Mouse (Mus musculus): ENCODE data around the gene Rhbdl2.

The Rhbdl2 gene

DNA sequence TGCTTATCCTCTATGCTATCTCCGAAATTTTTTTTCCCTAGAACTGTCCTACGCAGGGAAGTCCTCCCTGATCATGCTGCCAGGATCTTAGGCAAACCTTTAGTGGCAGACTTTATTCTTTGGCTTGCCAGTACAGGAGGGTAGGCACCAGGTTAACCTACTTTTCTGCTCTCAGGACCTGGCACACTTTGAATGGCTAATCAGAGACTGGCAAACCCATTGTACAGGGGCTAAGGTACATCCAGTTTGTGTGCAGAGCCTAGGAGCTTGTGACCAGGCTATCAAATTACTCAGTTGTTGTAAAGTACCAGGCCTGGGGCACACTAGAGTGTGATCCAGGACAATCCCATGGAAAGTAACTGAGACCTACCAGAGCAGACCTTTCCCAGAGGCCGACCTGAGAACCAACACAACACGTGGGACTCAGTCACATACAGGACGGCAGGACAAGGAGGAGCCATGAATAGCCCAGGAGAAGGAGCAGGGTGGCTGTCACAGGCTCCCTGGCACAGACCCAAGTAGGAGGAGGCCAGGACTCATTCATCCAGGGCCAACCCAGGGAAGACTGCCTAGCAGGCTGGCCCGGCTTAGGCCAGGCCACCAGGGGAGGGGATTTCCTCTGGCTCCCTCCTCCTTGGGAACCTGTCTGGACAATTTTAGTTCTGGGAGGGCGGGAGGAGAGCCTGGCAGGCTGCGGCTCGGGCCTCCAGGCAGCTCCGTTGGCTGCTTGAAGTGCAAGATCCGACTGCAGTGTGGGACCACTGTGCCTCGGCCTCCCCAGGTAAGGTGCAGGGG, at the start of gene Rhbdl2:
Gene Rhbdl2 (plus strand): TSS at position 684 of the 795 bp plus-strand sequence.
- no peak for DNase-seq (ENCODE audit: extremely low spot score, low read depth, low spot score)

DNA sequence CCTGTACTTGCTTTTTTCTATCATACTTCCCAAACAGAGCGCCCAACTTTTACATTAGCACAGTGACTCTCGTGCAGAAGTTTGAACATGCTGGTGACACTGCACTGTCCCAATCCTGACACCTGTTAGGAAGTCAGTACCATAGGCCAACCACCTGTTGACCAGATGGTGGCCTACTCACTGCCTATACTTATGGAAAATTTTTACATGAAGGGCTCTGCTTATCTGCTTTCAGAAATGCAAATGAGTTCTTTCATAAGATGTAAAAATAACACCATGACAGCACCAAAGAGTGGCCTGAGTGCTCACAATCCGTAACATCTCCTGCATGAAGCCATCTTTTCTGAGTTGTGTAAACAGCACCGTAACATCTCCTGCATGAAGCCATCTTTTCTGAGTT, 49.0 kb upstream of the Rhbdl2 start:
- no peak for DNase-seq (ENCODE audit: extremely low spot score, low read depth, low spot score)

DNA sequence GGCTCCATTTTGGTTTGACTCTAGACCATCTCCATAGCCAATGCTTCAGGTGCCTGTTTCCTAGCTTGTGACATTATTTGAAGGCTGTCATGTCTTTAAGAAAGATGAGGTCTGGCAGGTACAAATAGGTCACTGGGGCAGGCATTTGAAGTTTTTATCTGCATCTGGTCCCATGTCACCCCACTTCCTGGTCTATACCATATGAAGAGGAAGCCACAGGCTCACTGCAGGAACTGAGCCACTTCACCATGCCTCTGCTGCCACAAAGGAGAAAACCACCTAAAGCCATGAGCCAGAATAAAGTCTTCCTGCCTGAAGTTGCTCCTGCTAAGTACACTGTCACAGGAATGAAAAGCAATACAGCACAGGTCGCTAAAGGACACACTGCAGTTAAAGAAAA, 44.8 kb upstream of the Rhbdl2 start:
- DNase-seq (ENCODE audit: extremely low spot score, low read depth, low spot score), result no peak

DNA sequence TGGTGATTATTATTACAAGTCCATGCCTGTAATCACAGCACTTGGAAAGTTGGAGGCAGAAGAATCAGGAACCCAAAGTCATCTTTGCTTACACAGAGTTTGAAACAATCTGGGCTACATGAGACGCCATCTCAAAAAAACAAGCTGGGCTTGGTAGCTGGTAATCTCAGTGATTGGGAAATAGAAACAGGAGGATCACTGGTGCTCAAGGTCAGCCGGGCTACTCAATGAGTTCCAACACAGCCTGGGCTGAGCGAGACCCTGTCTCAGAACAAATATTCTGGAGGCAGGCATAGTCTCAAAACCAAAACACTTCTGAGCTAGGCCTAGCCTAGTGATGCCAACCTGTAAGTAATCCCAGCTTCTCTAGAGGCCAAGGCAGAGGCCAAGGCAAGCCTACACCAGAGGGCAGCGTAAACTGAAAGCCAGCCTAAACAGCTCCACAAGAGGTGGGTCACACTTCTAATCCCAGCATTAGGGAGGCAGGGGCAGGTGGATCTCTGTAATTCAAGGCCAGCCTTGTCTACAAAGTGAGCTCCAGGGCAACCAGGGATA, 42.4 kb upstream of the Rhbdl2 start:
- DNase-seq (ENCODE audit: extremely low spot score, low read depth, low spot score), result no peak

DNA sequence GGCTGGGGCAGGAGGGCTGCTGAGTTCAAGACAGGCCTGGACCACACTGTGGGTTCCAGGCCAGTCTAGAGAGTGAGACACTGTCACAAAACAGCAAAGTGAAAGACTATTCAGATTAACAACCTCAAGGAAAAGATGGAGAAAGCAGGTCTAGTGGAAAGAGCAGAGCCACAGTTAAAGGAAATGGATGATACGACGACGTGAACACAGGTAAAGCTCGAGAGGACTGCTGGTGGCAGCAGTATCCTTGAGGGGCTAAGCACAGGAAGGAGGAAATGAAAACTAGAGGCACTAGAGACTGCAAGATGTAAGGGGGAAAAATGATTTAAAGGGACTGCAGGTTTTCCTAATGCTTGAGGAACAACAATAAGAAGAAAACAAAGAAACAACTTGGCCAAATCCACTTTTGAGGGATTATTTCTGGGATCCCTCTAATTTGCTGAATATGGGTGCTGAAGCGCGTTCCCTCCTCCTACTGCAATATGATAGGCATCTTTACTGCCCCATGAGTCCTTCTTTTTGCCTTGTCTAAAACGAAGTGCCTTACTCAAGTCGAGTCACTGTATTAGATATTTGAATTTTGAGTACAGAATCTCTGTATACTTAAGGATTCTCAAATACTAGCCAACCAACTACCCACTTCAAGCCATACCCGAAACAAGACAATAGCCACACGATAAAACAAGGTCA, 38.8 kb upstream of the Rhbdl2 start:
- no peak for DNase-seq (ENCODE audit: extremely low spot score, low read depth, low spot score)

DNA sequence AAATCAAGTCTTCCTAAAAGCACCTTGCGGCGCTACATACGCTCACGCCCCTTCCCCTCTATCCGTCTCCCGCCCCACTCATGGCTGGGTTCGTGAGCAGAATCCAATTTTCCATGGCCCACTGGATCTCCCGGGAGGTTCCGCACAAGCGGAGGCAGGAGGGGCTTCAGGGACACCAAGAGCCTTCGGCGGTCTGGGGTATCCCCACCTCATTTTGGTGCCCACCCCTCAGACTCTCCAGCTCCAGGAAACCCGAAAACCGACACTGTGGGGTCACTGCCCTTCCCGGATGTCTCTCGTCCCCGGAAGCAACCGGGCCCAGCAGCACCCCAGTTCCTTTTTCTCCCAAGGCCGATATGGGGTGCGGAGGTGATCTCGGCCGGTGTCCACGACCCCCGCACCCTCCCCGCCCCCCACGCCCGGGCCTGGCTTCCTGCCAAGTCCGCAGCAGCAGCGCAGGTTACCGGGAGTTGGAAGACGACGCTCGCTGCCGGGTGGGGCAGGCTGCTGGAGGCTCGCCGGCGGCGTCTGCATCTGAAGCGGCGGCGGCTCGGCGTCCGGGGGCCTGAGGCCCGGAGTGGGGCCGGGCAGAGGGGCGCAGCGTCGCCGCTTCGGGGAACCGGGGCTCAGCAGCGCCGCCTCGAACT, 38.1 kb upstream of the Rhbdl2 start:
- no peak for DNase-seq (ENCODE audit: extremely low spot score, low read depth, low spot score)

DNA sequence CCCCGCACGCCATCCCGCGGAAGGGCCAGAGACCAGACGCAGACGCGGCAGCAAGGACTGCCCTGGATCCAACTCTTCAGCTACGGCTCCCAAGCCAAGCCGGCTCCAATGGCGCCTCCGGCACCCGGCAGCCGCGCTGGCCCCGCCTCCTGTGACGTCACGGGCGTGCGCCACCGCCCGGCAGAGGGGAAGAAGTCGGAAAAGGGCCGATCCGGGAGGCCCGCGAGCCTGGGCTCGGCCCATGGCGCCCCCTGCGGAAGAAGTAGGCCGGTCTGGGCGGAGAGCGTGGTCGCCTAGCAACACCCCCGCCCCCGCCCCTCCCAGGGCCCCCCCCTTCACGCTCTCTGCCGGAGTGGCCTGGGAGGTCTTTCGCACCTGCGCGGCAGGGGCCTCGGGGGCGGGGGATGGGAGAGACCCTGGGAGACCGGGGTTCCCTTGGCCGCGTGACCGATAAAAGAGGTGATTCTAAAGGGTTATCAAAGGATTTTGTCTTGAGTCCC, 37.5 kb upstream of the Rhbdl2 start, which contains the start of gene Akirin1:
Gene Akirin1 (minus strand): TSS at position 194 of the 500 bp plus-strand sequence.
- DNase-seq (ENCODE audit: extremely low spot score, low read depth, low spot score), result peak; percentile 70

DNA sequence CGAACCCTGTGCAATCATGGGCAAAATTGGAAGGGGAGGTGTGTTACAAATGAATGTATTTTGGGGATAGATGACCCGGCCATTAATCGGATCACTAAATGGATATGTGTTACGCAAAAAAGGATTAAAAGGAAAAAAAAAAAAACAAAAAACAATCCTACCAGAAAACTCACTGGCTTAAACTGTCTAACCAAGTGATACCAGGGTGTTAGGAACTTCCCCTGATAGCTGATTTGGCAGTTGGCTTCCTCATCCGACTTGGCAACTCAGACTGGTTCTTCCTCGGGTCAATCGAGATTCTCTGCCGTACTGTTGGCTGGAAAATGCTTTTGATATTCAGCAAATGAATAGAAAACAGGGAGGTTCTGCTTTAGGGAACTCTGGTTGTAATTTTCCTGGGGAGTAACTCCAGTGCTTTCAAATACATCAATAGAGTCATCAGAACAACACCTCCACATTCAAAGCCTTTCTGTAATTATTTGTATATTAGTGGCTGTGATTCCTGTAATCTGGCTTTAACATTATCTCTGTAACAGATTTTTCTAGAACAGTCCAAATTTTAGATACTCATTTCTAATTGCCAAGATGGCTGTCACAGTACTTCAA, 36.9 kb upstream of the Rhbdl2 start:
- DNase-seq (ENCODE audit: extremely low spot score, low read depth, low spot score), result no peak

DNA sequence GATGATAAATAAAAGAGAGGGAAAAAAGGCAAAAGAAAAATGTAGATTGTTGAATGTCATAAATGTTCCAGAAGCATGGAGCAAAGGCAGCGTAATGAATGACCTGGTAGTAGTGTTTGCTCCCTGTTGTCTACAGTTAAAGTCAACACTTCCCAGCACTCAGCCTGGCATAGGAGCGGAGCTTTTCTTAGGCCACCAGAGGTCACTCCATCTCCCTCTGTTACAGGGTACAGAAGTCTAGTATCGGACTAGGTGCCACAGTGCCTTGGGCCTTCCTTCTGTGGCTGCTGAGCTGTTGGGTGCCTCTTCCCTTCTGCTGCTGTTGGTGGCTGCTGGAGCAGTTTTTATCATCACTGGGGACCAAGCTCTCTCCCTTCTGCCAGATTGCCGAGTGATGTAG, 29.4 kb upstream of the Rhbdl2 start:
- no peak for DNase-seq (ENCODE audit: extremely low spot score, low read depth, low spot score)

DNA sequence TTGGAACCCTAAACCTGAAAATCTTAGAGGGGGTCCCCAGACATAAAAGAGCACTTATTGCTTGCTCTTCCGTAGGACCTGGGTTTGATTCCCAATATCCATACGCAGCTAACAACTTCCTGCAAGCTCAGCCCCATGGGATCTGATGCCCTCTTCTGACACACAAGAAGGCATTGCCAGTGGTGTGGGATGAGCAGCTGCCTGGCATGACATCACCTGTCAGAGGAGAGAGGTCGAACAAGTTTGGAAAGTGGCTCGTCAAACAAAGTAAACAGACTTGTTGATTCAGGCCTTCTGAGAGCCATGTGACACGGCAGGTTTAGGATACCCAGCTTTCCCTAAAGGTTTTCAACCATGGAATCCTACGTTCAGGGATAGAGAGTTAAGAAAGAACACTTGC, 22.6 kb upstream of the Rhbdl2 start:
- DNase-seq (ENCODE audit: extremely low spot score, low read depth, low spot score), result no peak

DNA sequence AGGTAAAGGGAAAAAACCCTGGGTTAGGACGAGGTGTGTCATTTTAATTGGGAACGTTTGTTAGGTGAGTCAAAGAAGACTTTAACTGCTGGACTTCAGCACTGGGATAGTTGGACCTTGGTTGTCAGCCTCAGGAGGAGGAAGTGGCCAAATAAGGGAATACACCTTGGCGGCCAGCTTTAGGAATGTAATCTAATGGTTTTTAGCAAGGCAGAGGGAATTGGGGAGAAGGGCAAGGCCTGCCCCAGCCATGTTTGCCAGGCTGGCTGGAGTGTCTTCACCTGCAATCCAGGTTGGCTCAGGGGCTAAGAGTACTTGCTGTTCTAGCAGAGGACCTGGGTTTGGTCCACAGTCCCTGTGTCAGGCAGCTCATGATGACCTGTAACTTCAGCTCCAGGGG, 19.9 kb upstream of the Rhbdl2 start:
- DNase-seq (ENCODE audit: extremely low spot score, low read depth, low spot score), result no peak

DNA sequence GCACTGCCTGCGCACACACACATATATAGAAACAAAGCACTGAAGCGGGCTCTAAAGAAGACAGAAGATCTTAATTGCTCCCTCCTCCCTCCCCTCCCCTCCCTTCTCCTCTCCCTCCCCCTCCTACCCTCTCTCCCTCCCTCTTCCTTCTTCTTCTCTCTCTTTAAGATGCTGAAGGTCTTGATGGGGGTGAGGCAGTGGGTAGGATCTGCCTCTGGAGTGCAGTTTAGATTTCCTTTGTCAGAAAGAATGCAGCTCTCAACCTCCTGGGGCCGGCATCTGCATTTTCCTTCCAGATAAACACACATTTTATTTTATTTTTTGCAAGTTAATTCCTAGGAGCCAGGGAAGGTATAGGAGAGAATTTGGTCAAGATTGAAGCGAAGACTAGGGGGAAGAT, 19.4 kb upstream of the Rhbdl2 start:
- no peak for DNase-seq (ENCODE audit: extremely low spot score, low read depth, low spot score)

DNA sequence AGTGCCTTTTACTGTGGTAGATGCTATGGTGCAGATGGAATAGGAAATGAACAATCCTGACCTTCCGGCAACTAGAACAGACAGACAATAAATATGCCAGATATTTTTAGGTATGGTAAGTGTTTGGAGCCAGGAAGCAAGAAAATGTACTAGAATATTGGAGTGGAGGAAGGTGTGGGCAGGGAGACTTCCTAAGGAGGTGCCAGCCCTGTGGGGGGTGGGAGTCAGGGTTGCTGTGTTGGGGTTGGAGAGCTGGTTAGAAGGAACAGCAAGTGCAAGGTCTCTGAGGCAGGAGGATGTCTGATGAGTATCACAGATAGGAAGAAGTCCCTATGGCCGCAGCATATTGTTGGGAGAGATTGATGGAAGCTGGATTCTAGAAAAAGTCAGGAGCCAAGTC, 5.0 kb downstream of the Rhbdl2 start:
- DNase-seq (ENCODE audit: extremely low spot score, low read depth, low spot score), result no peak

DNA sequence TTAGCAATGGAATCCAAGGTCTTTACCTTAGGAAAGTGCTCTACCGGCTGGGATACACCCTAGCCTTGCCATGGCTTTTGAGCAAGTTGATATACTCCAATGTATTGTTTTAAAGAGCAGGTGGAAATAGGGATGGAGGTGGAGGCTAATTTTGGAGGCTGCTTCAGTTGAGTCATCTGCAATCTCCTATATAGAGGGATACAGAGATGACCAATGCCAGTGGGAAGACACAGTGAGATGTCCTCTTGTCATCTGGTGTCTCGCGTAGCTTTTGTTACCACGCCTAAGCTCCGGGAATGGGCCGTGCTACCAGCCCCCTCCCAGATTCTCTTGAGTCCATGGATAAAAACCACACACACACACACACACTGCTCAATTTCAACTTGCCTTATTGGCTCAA, 5.5 kb downstream of the Rhbdl2 start:
- DNase-seq (ENCODE audit: extremely low spot score, low read depth, low spot score), result no peak

DNA sequence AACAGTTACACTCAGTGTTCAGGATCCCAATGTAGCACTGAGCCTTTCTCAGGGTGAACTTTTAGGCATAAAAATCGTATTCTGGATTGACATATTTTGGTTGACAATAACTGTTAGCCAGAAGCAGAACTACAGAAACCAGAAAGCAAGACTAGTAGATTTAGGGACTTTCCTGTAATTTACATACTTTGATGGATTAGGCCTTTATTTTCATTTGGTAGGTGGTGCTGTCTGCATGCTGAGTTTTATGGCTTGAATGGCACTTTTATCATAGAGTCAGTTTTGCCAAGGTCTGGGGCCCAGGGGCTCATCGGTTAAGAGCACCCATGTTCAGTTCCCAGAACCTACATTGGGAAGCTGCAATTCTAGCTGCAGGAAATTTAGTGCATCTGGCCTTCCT, 7.4 kb downstream of the Rhbdl2 start:
- no peak for DNase-seq (ENCODE audit: extremely low spot score, low read depth, low spot score)

DNA sequence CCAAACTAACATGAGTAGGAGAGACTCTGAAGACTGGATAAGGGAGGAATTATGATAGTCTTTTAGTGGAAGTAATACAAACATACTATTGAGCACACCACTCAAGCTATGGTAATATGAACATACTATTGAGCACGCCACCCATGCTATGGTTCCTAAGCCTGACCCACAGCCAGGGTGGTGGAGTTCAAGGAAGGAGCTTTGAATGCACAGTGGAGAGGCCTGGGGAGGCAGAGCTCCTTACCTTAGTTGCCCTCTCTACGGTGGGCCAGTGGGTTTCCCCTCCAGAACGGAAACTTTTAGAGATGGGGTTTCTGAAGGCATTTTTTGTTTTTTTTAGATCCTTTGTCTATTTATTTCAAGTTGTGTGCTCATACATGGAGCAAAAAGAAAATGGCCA, 9.7 kb downstream of the Rhbdl2 start:
- DNase-seq (ENCODE audit: extremely low spot score, low read depth, low spot score), result no peak

DNA sequence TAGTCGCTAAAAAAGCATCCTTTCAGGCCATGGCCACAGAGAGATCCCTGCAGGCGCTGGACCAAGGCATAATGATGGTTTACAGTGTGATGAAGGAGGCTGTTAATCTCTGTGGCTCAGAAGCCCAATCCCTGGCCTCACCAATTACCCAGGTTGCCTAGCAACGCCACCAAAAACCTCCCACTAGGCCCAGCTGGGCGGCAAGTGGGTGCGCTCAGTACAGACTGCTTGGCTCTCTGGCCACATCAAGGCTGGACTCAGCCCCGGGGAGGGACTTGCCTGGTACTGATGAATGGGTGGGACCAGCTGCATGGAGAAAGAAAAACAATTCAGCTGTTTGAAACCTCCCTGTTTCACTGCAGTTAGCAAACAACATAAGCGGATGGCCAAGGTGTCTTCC, 10.2 kb downstream of the Rhbdl2 start:
- DNase-seq (ENCODE audit: extremely low spot score, low read depth, low spot score), result peak; percentile 6

DNA sequence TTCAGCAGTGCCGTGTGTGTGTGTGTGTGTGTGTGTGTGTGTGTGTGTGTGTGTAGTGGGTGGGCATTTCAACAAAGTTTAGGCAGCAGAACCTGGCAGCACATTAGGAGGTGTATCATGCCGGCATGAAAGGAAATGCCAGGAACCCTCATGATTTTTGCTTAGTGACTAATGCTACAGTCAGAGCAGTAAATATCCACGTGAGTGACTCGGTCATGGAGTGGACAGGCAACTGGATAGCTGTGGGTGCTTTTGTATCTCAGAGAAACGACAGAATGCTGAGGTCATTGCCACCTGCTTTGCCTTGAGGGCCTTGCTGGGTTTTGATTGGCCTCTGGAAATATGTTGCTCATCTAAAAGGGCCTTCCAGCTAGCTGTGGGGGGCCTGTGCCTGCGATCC, 16.0 kb downstream of the Rhbdl2 start:
- no peak for DNase-seq (ENCODE audit: extremely low spot score, low read depth, low spot score)

DNA sequence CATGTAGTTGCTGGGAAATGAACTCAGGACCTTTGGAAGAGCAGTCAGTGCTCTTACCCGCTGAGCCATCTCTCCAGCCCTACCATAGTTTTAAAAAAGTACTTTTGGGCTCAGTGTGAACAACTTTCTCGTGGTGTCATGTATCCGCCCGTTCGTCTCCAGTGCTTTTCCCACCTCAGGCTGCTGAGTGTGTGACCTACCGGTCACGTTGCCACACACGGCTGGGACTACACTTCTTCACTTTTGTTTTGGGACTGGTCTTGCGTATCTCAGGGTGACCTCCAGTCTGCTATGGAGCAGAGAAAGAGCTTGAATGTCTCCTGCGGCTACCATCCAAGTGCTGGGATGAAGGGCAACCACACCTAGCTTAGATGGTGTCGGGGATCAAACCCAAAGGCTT, 20.6 kb downstream of the Rhbdl2 start:
- DNase-seq (ENCODE audit: extremely low spot score, low read depth, low spot score), result no peak

DNA sequence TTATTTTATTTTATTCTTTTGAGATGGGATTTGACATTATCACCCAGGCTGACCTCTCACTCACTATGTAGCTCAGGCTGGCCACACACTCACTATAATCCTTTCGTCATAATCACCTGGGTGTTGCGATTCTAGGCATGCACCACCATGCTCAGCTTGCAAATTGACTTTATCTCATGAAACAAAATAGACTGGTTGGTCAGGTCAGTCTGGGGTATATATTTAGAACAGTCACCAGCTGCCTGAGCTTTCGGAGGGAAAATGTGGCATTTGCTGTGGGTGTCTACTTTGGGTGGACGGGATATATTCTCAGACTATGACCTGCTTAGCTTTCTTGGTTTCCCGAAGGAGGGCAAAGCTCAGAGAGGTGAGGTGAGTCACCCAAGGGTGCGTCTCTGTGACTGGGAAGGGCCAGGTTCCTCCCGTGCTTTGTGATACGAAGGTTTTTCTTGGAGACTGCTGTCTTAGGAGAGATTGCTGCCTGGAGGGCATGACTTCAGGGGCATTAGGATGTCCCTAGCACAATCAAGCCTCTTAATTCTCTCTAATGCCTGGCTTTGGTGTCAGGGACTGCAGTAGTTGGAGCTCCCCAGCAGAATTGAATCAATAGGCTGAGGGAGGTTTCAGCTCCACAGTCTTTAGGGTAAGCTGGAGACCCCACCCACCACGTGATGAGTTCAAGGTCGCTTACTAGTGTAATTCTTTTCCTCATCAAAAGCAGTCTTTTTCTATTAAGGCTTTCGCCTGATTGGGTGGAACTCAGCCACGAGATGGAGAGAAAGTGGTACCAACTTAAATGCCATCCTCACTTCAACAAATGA, 23.0 kb downstream of the Rhbdl2 start:
- no peak for DNase-seq (ENCODE audit: extremely low spot score, low read depth, low spot score)

All from hindlimb bud, embryonic 11.5 days (tissue).